Mouse (Mus musculus): Measurements from ENCODE around the gene H2al2c. TPM values are rescaled to one million over a fixed set of nuclear protein-coding genes. Genes with fewer than 3 reads are reported as not detected.
"Not testable (repeated sequence)": the region's sequence is repeated elsewhere in the genome, so short reads cannot be mapped to it uniquely, and the experiment has no call there.

The H2al2c gene
- total RNA-seq (2018; cell fraction: chromatin; rRNA removed): not detected
- not detected for total RNA-seq (2018; cell fraction: cytosol; rRNA removed)
- not detected for total RNA-seq (2018; cell fraction: nucleus; rRNA removed)
- polyA plus RNA-seq (2018): not detected in 3 replicates

DNA sequence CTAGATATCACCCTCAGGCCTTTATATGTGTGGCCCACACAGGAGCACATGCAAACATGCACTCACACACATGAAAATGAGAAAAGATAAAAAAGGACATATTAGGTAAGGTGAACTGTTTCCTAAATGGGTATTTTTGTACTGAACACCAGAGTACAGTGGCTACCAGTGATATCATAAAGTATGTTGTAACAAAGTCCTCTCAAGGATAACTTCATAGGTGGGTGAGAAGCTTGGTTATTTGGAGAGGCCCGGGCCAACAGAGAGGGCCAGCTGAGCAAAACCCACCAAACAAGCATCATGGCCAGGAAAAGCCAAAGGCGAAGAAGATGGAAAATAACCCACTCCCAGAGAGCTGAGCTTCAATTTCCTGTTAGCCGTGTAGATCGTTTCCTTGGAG lies at the start of gene H2al2c:
Gene H2al2c, plus strand, starts transcription at position 301 of the 400 bp plus-strand sequence.
- not testable (repeated sequence) for H3K4me3 ChIP-seq (ENCODE audit: inconsistent target); H3K36me3 ChIP-seq (ENCODE audit: inconsistent target); H3K27ac ChIP-seq; H3K79me2 ChIP-seq (ENCODE audit: inconsistent target)
- no CpG with 5 or more reads among the region's 4 CpGs for WGBS (ENCODE audit: missing documents)

Other genes with a start within 250 kb of the H2al2c start
- gene Sry, start 64.6 kb downstream of the H2al2c start, polyA plus RNA-seq (2018): not detected in 3 replicates
- gene H2al2b, start 121.6 kb downstream of the H2al2c start, polyA plus RNA-seq (2018): not detected in 3 replicates
- gene Gm4064, start 197.1 kb downstream of the H2al2c start, polyA plus RNA-seq (2018): not detected in 3 replicates
- not detected in 3 replicates for gene Rbmy, start 231.6 kb downstream of the H2al2c start, polyA plus RNA-seq (2018)
- not detected in 3 replicates for gene Gm10256, start 231.6 kb downstream of the H2al2c start, polyA plus RNA-seq (2018)